18 mouse cellular contexts compared by ENCODE assay signal in genomic region chr19:14181661-14182415, GRCm38 (mm10).
A peak's percentile ranks its signal among the peaks of the same experiment; 100 is the strongest.
DNase-seq lines count a peak whose midpoint lies in the region; ATAC-seq and TF ChIP-seq lines count a peak whose summit lies in the region.
"Had no signal": no experiment of that assay in that cellular context is flagged by ENCODE, and none has a peak within 500 bp of the region (broad histone marks: within the 10 kb centered on the region; RNA-seq: fewer than 3 reads in every experiment).

No protein-coding gene starts in this region.

- no peaks in the 10 kb centered on the region for H3K79me2 ChIP-seq in liver, adult 2 months (ENCODE audit: control insufficient read depth, insufficient read depth, low read length)

- TF ChIP-seq CTCF in liver, adult 2 months (IDR thresholded peaks at IDR 0.05; ENCODE audit: low read depth, low read length) = no peak
- TF ChIP-seq CTCF in liver, postnatal 0 days (IDR thresholded peaks at IDR 0.05; ENCODE audit: low read depth) = no peak
- TF ChIP-seq CTCF in intestine, postnatal 0 days (IDR thresholded peaks at IDR 0.05; ENCODE audit: low read depth) = no peak

- H3K27ac ChIP-seq in liver, adult 2 months (replicated peaks; ENCODE audit: insufficient read depth, low read depth, low read length) = no peak overlapping the region
- H3K27ac ChIP-seq in liver, postnatal 0 days (ENCODE audit: low read depth) = no peak overlapping the region
- H3K27ac ChIP-seq in intestine, postnatal 0 days (ENCODE audit: low read depth, low read length) = no peak overlapping the region
- no peak overlapping the region for H3K27ac ChIP-seq in midbrain, embryonic 10.5 days (replicated peaks)
- H3K27ac ChIP-seq: forebrain, embryonic 15.5 days; hindbrain, embryonic 13.5 days; kidney, postnatal 0 days; limb, embryonic 12.5 days; liver, embryonic 12.5 days had no signal

- H3K9me3 ChIP-seq in liver, postnatal 0 days (ENCODE audit: low read length) = no peaks in the 10 kb centered on the region
- H3K9me3 ChIP-seq in intestine, postnatal 0 days (ENCODE audit: control insufficient read depth) = no peaks in the 10 kb centered on the region
- H3K9me3 ChIP-seq in midbrain, embryonic 10.5 days (replicated peaks) = no peaks in the 10 kb centered on the region
- H3K9me3 ChIP-seq: forebrain, embryonic 15.5 days; hindbrain, embryonic 13.5 days; limb, embryonic 12.5 days; liver, embryonic 12.5 days had no signal

- TF ChIP-seq EP300 in liver, postnatal 0 days (IDR thresholded peaks at IDR 0.05; ENCODE audit: low read depth) = no peak

- peak; percentile 1 for DNase-seq in adrenal gland, adult 2 months
- DNase-seq in adrenal gland, adult 8-10 months = no peak
- peak; percentile 27 for DNase-seq in liver, adult 2 months (ENCODE audit: extremely low read depth, low read depth, low spot score)
- no peak for DNase-seq in liver, postnatal 0 days
- DNase-seq in Muller cell, postnatal 12 days (ENCODE audit: inconsistent ontology term) = peak; percentile 65
- peak; percentile 14 for DNase-seq in lung, postnatal 10 days
- no peak for DNase-seq in midbrain, embryonic 10.5 days (ENCODE audit: low spot score)
- DNase-seq: adrenal gland, postnatal 25 days; cerebellum, adult 9-10 months; kidney, adult 2 months; right cerebral cortex, postnatal 14 days had no signal

- H3K4me2 ChIP-seq in liver, postnatal 0 days (ENCODE audit: low read depth, low read length) = no peak overlapping the region
- no peak overlapping the region for H3K4me2 ChIP-seq in intestine, postnatal 0 days (replicated peaks; ENCODE audit: low read depth)
- H3K4me2 ChIP-seq: forebrain, embryonic 15.5 days; hindbrain, embryonic 13.5 days; limb, embryonic 12.5 days; liver, embryonic 12.5 days; midbrain, embryonic 11.5 days had no signal

- H3K4me3 ChIP-seq in liver, adult 2 months (ENCODE audit: insufficient read depth, low read depth, low read length) = no peak overlapping the region
- no peak overlapping the region for H3K4me3 ChIP-seq in liver, postnatal 0 days (ENCODE audit: low read depth, low read length)
- H3K4me3 ChIP-seq in intestine, postnatal 0 days (ENCODE audit: low read depth, low read length) = no peak overlapping the region
- H3K4me3 ChIP-seq in midbrain, embryonic 10.5 days = no peak overlapping the region
- H3K4me3 ChIP-seq: forebrain, embryonic 15.5 days; hindbrain, embryonic 13.5 days; limb, embryonic 12.5 days; liver, embryonic 12.5 days had no signal

- ATAC-seq in liver, postnatal 0 days = no peak
- no peak for ATAC-seq in intestine, postnatal 0 days
- ATAC-seq: forebrain, embryonic 15.5 days; liver, embryonic 12.5 days had no signal

- H3K27me3 ChIP-seq in liver, adult 2 months (ENCODE audit: control insufficient read depth, insufficient read depth, low read length) = no peaks in the 10 kb centered on the region
- H3K27me3 ChIP-seq in liver, postnatal 0 days (ENCODE audit: insufficient read depth, low read length) = no peaks in the 10 kb centered on the region
- no peaks in the 10 kb centered on the region for H3K27me3 ChIP-seq in intestine, postnatal 0 days (replicated peaks; ENCODE audit: control insufficient read depth, insufficient read depth, low read length)
- no peaks in the 10 kb centered on the region; the same call in 1 of the 2 replicates for H3K27me3 ChIP-seq in midbrain, embryonic 10.5 days (ENCODE audit: low read depth, poor library complexity, severe bottlenecking)
- H3K27me3 ChIP-seq: hindbrain, embryonic 13.5 days; limb, embryonic 12.5 days; liver, embryonic 12.5 days had no signal

- H3K4me1 ChIP-seq in liver, adult 2 months (ENCODE audit: control insufficient read depth, insufficient read depth, low read length) = no peaks in the 10 kb centered on the region
- no peaks in the 10 kb centered on the region for H3K4me1 ChIP-seq in liver, postnatal 0 days (ENCODE audit: insufficient read depth)
- H3K4me1 ChIP-seq in intestine, postnatal 0 days (replicated peaks; ENCODE audit: control insufficient read depth, insufficient read depth, low read length) = no peaks in the 10 kb centered on the region
- peaks cover 6% of the 10 kb centered on the region for H3K4me1 ChIP-seq in midbrain, embryonic 10.5 days
- H3K4me1 ChIP-seq: forebrain, embryonic 15.5 days; liver, embryonic 12.5 days had no signal

- TF ChIP-seq POLR2A in liver, adult 2 months (IDR thresholded peaks at IDR 0.05; ENCODE audit: extremely low read depth, insufficient read depth, low read length) = no peak

- no peaks in the 10 kb centered on the region for H3K36me3 ChIP-seq in liver, adult 2 months (ENCODE audit: control insufficient read depth, insufficient read depth, low read length)
- H3K36me3 ChIP-seq in liver, postnatal 0 days (replicated peaks; ENCODE audit: insufficient read depth, low read length) = no peaks in the 10 kb centered on the region
- H3K36me3 ChIP-seq in intestine, postnatal 0 days (ENCODE audit: control insufficient read depth, insufficient read depth) = no peaks in the 10 kb centered on the region
- no peaks in the 10 kb centered on the region for H3K36me3 ChIP-seq in midbrain, embryonic 10.5 days
- H3K36me3 ChIP-seq: forebrain, embryonic 15.5 days; hindbrain, embryonic 13.5 days; limb, embryonic 12.5 days; liver, embryonic 12.5 days had no signal

- 58% methylated on average over 6 of the region's 6 CpGs for WGBS in liver, adult 2 months
- WGBS in liver, postnatal 0 days (ENCODE audit: insufficient replicate concordance) = 66% methylated on average over 6 of the region's 6 CpGs
- WGBS in intestine, postnatal 0 days = 60% methylated on average over 6 of the region's 6 CpGs
- 84% methylated on average over 6 of the region's 6 CpGs for WGBS in midbrain, embryonic 10.5 days

- no peak overlapping the region for H3K9ac ChIP-seq in liver, adult 2 months (ENCODE audit: low read depth, low read length)
- no peak overlapping the region for H3K9ac ChIP-seq in liver, postnatal 0 days (replicated peaks)
- H3K9ac ChIP-seq in intestine, postnatal 0 days (ENCODE audit: low read depth, low read length) = no peak overlapping the region
- H3K9ac ChIP-seq: forebrain, embryonic 15.5 days; hindbrain, embryonic 13.5 days; limb, embryonic 12.5 days; liver, embryonic 12.5 days had no signal

Comparison
In these comparisons a context has a peak if more than half of its experiments do, and no peak if none do; other contexts are left out.
1. DNase-seq: peak in adrenal gland, adult 2 months (single experiment), liver, adult 2 months (single experiment), Muller cell, postnatal 12 days (single experiment) and lung, postnatal 10 days (single experiment); none in adrenal gland, adult 8-10 months (single experiment), liver, postnatal 0 days (single experiment) and midbrain, embryonic 10.5 days (single experiment).